Mouse (Mus musculus) cerebellum, postnatal 10 days (tissue): Measurements from ENCODE around the gene Ctag2.

Experiments used
- DNase-seq, 2 experiments: peaks; one replicate each; pipeline ENCODE4 v3.0.0; 2021; ENCODE audit warnings: mixed read lengths in 2 of 2

Gene Ctag2

DNA sequence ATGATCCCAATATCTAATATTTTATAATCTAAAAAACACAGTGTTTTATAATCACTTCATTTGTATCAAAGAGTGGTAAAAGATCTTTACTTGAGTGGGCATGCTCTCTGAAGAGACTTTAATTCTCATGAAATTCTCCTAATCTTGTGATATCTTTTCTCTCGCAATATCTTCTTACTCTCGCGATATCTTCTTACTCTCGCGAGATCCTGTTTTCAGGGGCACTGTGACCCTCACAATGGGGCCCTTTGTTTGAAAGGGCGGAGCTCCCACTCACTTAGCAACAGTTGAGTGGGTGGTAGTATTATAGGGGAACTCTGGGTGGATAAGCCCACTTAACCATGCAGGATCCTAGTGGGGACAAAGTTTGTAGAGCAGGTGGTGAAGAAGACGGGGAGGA, at the start of gene Ctag2:
TSS of gene Ctag2 (plus strand) at position 301 of the 400 bp plus-strand sequence.
- DNase-seq: no peak
